Mouse (Mus musculus) central nervous system, embryonic 14 days (tissue): ENCODE data around the gene Gm6176. TPM values are rescaled to one million over a fixed set of nuclear protein-coding genes. Genes with fewer than 3 reads are reported as not detected.

Experiments
- polyA plus RNA-seq: library from polyadenylated mRNA; depleted of rRNA; stranded (reverse); fragments of >200 nt; gene quantifications from 2 replicates; pipeline ENCODE4 v1.2.3, GENCODE M21; 2012; rRNA removed

Gm6176 gene
- not detected in 2 replicates for polyA plus RNA-seq

DNA sequence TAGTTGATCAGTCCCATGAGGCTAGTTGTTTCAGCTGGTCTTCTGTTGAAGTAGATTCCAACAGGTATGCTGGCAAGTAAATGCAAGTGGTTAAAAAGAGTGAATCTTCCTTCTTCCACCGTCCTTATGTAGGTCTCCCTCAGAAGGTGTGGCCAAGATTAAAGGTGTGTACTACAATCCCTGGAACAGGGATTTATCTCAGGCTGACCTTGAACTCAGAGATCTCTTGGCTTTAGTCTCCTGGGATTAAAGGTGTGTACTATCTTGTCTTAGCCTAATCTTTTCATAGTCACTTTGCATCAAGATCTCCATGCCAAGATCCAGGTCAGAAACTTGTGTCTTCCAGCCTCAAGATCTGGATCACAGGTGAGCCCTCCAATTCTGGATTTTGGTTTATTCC lies at the start of gene Gm6176:
Gm6176 (minus strand) TSS at position 101 of the 400 bp plus-strand sequence.

DNA sequence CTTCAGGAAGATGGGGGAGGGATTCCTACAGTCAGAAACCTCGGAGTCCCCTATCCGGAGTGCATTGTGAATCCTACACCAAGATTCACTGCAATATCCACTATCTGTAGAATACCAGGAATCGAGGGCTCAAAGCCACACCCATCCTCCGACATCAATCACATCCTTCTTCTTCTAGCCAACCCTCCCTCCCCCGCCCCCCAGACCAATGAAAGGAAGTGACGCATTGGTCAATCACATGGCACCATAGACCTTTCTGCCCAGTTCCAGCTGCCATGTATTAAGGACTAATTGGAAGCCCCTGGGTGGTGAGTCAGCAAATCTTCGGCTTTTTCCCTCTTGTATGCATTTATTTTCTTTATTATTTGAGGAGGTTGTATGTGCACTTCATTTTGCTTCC lies 12.7 kb upstream of the Gm6176 start, which contains the start of gene Vmn1r139:
Vmn1r139 (plus strand) TSS at position 301 of the 400 bp plus-strand sequence.

DNA sequence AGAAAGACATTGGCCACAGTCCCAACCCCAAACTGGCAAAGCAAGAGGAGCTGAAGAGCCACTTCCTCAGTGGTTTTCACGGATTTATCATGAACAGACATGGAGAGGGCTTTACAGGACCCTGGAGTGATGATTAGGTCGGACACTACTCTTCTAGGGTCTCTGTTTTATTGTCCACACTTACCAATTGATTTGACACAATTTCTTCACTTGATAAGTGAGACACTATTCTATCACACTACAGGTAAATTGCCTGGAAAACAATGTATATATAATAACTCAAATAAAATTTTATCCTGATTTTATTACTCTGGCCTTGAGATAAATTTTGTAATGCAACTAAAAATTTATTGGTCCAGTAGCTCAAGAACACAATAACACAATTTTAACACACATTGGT lies 27.3 kb downstream of the Gm6176 start, which contains the start of gene Vmn1r138:
Vmn1r138 (minus strand) TSS at position 101 of the 400 bp plus-strand sequence.

Other genes starting within 250 kb of the Gm6176 start
- gene Vmn1r135, start 224.0 kb downstream of the Gm6176 start, polyA plus RNA-seq = not detected in 2 replicates
- not detected in 2 replicates for gene Gm5725, start 212.0 kb downstream of the Gm6176 start, polyA plus RNA-seq
- gene Gm5891, start 135.0 kb downstream of the Gm6176 start, polyA plus RNA-seq = not detected in 2 replicates
- not detected in 2 replicates for gene Vmn1r137, start 61.7 kb downstream of the Gm6176 start, polyA plus RNA-seq
- not detected in 2 replicates for gene Vmn1r138, start 27.4 kb downstream of the Gm6176 start, polyA plus RNA-seq
- not detected in 2 replicates for gene Vmn1r139, start 12.8 kb upstream of the Gm6176 start, polyA plus RNA-seq
- not detected in 2 replicates for gene Gm16451, start 61.9 kb upstream of the Gm6176 start, polyA plus RNA-seq
- not detected in 2 replicates for gene Gm10666, start 78.4 kb upstream of the Gm6176 start, polyA plus RNA-seq
- not detected in 2 replicates for gene Vmn1r142, start 107.7 kb upstream of the Gm6176 start, polyA plus RNA-seq
- gene Vmn1r143, start 133.1 kb upstream of the Gm6176 start, polyA plus RNA-seq = not detected in 2 replicates
- gene Gm8653, start 145.0 kb upstream of the Gm6176 start, polyA plus RNA-seq = not detected in 2 replicates
- gene Gm8453, start 173.2 kb upstream of the Gm6176 start, polyA plus RNA-seq = not detected in 2 replicates